Mouse (Mus musculus) cerebellum, postnatal 4 days (tissue): ENCODE measurements at regions not wholly inside any gene's neighbourhood (a gene's known extent, or its start where the extent isn't known, plus 50 kb on each side); places are given as distances from the start of the nearest gene placed in this dataset.
"Not testable (repeated sequence)": the region's sequence is repeated elsewhere in the genome, so short reads cannot be mapped to it uniquely, and the experiment has no call there.

Source experiments
- DNase-seq, 2 experiments: peaks; one replicate each; pipeline ENCODE4 v3.0.0; 2022; ENCODE audit warnings: low spot score in 2 of 2, mixed read lengths in 1 of 2

DNA sequence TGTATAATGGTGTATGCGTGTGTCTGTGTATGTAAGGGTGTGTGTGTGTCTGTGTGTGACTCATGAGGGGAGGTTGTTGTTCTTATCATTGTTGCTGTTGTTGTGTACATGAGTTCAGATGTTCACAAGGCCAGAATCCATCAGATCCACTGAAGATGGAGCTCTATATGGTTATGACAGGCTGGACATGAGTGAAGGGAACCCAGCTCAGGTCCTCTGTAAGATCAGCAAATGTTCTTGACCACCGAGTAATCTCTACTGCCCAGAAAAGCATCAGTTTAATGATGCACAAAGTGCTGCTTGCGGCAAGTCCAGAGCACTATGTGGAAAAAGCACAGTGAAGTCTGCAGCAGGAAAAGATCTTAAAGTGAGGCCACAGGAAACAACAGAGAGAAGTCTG is 77.5 kb downstream of the Gm15319 start:
- DNase-seq = not testable (repeated sequence)

- not testable (repeated sequence) for DNase-seq
Observed at GRCm38 (mm10) chr8:20284856-20285255, 78.2 kb downstream of the Gm15319 start.

DNA sequence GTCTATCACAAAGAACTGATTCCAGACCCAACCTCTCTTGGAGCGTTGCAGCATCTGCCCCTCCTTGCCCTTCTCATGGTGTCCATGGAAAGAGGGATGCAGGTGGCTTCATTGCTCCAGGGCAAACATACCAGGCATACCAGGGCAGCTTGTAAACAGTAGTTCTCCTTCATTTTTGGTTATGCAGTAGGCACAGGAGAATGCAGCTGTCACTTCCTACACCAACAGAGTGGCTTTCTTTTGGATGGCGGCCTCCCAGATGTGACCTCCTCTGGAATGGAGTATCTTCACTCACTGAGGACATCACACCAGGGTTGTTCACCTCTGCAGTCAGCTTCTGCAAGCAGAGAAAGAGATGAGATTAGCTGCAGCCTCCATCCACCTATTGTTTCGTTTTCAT is 79.9 kb downstream of the Gm15319 start:
- not testable (repeated sequence) for DNase-seq

GRCm38 (mm10) chr8:20281201-20281887 is 81.7 kb downstream of the Gm15319 start:
- DNase-seq = not testable (repeated sequence)

- not testable (repeated sequence) for DNase-seq
Observed at GRCm38 (mm10) chr8:20277701-20278100, 85.3 kb downstream of the Gm15319 start.

- not testable (repeated sequence) for DNase-seq
Observed at GRCm38 (mm10) chr8:20276661-20277060, 86.3 kb downstream of the Gm15319 start.

DNA sequence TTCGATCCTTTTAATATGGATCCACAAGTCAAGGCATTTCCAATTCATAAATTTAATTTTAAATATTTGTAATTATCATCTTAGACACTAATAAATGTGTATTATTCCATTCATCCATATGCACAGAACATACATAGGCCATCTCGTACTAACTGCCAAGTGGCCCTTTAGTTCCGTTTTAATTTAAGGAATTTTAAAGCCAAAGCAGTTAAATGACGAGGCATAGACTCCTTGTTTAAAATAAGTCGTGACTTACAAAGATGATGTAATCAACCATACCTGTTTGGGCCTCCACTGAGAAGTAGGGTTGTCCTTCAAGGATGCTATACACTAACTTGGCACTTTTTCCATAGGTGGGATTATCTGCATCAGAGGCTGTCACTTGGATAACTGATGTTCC is 89.2 kb downstream of the Gm15319 start:
- not testable (repeated sequence) for DNase-seq

DNA sequence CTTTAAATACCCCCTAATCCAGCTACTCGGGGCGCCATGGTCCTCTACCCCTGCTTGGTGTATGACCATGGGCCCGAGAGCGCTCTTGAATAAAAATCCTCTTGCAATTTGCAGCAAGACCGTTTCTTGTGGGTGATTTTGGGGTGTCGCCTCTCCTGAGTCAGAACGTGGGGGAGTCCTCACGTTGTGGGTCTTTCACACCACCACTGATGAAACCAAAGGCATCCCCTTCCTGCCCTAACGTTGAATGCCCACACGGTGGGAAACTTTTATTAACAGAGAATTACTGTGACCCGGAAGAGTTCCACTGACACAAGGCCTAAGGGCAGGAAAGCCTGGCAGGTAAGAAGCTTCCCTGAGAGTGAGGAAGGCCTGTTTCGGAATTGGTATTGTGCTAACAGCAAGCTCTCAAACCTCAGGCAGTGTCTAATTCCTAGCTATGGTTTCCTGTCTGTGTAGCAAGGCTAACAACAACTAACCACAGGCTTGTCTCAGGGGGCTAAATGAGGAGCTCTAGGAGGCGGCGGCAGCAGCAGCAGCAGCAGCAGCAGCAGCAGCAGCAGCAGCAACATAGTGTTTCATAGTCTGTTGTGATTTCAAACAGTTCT is 95.4 kb downstream of the Gm15319 start:
- not testable (repeated sequence) for DNase-seq

- DNase-seq = peak in 1 of 2 experiments; percentile 25
Observed at GRCm38 (mm10) chr8:20266776-20267175, 96.2 kb downstream of the Gm15319 start.

DNA sequence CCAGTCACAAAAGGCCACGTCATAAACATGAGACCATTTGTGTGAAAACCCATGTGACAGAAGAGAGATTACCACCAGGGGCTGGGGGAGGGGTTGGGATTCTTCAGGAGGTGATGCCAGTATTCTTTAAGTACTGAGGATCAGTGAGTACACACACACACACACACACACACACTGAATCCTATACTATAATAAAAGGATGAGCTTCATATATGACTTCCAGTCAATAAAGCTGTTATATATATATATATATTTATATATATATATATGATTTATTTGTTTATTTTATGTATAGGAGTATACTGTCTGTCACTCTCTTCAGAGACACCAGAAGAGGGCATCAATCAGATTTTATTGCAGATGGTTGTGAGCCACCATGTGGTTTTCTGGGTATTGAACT is 98.4 kb downstream of the Gm15319 start:
- DNase-seq = not testable (repeated sequence)

GRCm38 (mm10) chr8:20264106-20264505 is 98.9 kb downstream of the Gm15319 start:
- DNase-seq = not testable (repeated sequence)

DNA sequence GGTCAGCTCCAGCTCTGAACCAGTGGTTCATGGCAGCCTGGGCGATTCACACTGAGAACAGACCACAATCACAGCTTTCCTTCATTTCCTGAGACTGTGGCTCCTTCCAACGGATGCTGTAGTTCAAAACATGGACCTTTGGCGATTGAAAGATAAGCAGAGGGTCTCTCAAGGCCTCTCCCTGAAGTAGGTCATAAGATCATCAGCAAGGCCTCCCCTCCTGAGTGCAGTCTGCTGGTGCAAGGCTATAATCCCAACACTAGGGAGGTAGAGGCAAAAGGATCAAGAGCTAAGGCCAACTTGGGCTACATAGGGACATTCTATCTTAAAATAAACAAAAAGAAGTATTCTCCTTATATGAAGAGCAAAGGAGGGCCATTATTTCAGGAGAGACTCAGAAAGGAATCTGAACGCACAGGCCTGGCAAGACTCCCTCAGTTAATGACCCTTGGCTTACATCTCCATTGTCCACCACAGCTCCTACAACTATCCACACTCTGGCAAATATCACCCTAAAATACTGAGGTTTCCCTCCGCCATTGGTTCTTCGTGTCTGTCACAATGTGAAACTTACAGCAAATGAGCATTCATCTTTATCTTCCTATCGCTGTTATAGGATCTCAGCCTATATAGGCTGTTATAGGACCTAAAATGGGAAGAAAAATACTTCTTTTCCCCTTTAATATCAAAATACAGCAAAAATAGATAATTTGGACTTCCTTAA is 100.0 kb downstream of the Gm15319 start:
- DNase-seq = peak in 1 of 2 experiments; percentile 47

- DNase-seq = not testable (repeated sequence)
Observed at GRCm38 (mm10) chr8:20262253-20262652, 100.8 kb downstream of the Gm15319 start.

DNA sequence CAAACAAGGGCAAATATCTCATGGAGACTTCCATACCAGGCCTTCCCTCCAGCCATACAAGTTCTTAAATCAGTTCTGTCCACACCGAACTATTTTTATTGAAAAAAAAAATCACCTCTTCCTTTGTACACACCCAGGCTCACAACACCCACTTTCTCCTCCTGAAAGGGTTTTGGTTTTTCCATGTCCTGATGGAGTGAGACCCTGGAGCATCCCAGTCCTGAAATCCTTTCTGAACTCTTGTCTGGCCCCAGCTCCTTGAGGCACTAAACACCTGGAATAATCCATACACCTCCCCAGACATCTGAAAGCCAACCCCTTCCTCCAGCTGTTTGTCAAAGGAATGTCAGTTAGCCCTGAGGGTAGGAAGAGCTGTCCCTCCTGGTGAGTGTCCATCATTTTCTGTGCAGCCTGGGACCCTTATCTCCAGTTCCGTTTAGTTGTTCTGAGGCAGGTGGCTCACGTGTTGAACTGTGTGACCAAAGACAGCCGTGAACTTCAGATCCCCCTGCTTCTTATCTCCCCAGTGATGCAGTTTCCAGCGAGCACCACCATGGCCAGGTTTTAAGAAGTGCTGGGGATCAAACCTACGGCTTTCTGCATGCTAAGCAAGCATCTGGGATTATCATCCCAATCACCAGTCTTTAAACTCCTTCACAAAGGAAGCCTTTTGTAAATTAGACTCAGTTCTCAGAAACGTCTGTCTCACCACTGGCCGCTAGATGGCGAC is 101.4 kb downstream of the Gm15319 start:
- DNase-seq = not testable (repeated sequence)

DNA sequence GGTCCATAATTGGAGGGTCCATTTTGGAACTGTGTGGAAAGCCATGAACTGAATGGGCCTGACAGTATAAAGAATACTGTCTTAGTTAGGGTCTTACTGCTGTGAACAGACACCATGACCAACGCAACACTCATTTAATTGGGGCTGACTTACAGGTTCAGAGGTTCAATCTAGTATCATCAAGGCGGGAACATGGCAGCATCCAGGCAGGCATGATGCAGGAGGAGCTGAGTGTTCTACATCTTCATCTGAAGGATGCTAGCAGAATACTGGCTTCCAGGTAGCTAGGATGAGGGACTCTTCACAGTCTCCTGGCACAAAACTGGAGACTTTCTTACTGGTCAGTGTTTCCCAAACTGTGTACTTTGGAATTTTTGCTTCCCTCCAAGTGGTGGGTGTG is 102.0 kb downstream of the Gm15319 start:
- peak in 1 of 2 experiments; percentile 43 for DNase-seq

GRCm38 (mm10) chr8:20260125-20260640 is 102.8 kb downstream of the Gm15319 start:
- DNase-seq = not testable (repeated sequence)

GRCm38 (mm10) chr8:20259662-20260061 is 103.3 kb downstream of the Gm15319 start:
- DNase-seq = not testable (repeated sequence)
